Mouse (Mus musculus) midbrain, embryonic 14.5 days (tissue): ENCODE measurements around the gene Rab5if. TPM values are rescaled to one million over a fixed set of nuclear protein-coding genes. Genes with fewer than 3 reads are reported as not detected.
"Not testable (repeated sequence)": the region's sequence is repeated elsewhere in the genome, so short reads cannot be mapped to it uniquely, and the experiment has no call there.

Source experiments
- ATAC-seq: fragments of 200-750 bp; cut with Nextera tagmentation; 2 replicates; pipeline ENCODE4 v1.8.0; 2017; ENCODE audit warnings: moderate number of reproducible peaks, moderate library complexity; ENCODE audit not compliant: low FRiP score, low TSS enrichment
- DNase-seq: peaks from one replicate; pipeline ENCODE4 v3.0.0-alpha.2; 2015
- H3K27ac ChIP-seq: fragments of 300-500 bp; sonication (generic); replicated peaks from 2 replicates; pipeline ENCODE4 v1.5.1; 2014; ENCODE audit warnings: mild to moderate bottlenecking, low read depth, low read length, moderate library complexity
- H3K27me3 ChIP-seq: fragments of 300-500 bp; sonication (generic); 2 replicates; pipeline ENCODE4 v1.6.1; 2014; ENCODE audit warnings: low read length, control low read depth, mixed read lengths; ENCODE audit not compliant: control insufficient read depth, insufficient read depth
- H3K36me3 ChIP-seq: fragments of 300-500 bp; sonication (generic); 2 replicates; pipeline ENCODE4 v1.6.1; 2014; ENCODE audit warnings: low read length, control low read depth; ENCODE audit not compliant: control insufficient read depth, insufficient read depth
- H3K4me1 ChIP-seq: fragments of 300-500 bp; sonication (generic); 2 replicates; pipeline ENCODE4 v1.6.1; 2014; ENCODE audit warnings: mild to moderate bottlenecking, antibody characterized with exemption, low read length, control low read depth; ENCODE audit not compliant: control insufficient read depth, insufficient read depth
- H3K4me2 ChIP-seq: fragments of 300-500 bp; sonication (generic); 2 replicates; pipeline ENCODE4 v1.6.1; 2014; ENCODE audit warnings: mild to moderate bottlenecking, low read length, moderate library complexity
- H3K4me3 ChIP-seq: fragments of 300-500 bp; sonication (generic); replicated peaks from 2 replicates; pipeline ENCODE4 v1.5.1; 2014; ENCODE audit warnings: low read depth, low read length
- H3K9ac ChIP-seq: fragments of 300-500 bp; sonication (generic); replicated peaks from 2 replicates; pipeline ENCODE4 v1.6.1; 2014; ENCODE audit warnings: mild to moderate bottlenecking, low read length, moderate library complexity
- H3K9me3 ChIP-seq: fragments of 300-500 bp; sonication (generic); 2 replicates; pipeline ENCODE4 v1.6.1; 2016; ENCODE audit warnings: low read length, control low read depth, mixed read lengths; ENCODE audit not compliant: control insufficient read depth
- WGBS: fragments of 180-500 bp; shearing (Covaris S2); extraction: QIAGEN DNeasy Blood & Tissue Kit; methylation state at CpG from one replicate; pipeline ENCODE4 v1.1.7; 2014; 5-methylcytosine and 5-hydroxymethylcytosine counted together
- polyA plus RNA-seq: library from polyadenylated mRNA; unstranded; fragments of >200 nt; fragmentation: Nextera tagmentation; extraction: Ambion mirVana; gene quantifications from 2 replicates; pipeline ENCODE4 v1.2.1, GENCODE M21; 2014

Rab5if gene
- polyA plus RNA-seq, 1 experiment from 2014 or later: 169 TPM

GRCm38 (mm10) chr2:156918562-156918961 lies 55.6 kb downstream of the Rab5if start:
- ATAC-seq: no peak
- Histone ChIP-seq H3K9me3 (no peaks in the 10 kb centered on the region), H3K4me1 (no peaks in the 10 kb centered on the region), H3K4me3 (no peak overlapping the region), H3K4me2 (no peak overlapping the region), H3K9ac (no peak overlapping the region), H3K36me3 (no peaks in the 10 kb centered on the region), H3K27ac (no peak overlapping the region), H3K27me3 (no peaks in the 10 kb centered on the region)
- DNase-seq: no peak
- WGBS: 69% methylated on average over 4 of the region's 4 CpGs

GRCm38 (mm10) chr2:156919191-156919590 lies 56.3 kb downstream of the Rab5if start:
- H3K36me3 ChIP-seq, DNase-seq, ATAC-seq, H3K4me1 ChIP-seq, H3K4me3 ChIP-seq, H3K27me3 ChIP-seq, H3K9ac ChIP-seq, H3K9me3 ChIP-seq, H3K27ac ChIP-seq, H3K4me2 ChIP-seq: not testable (repeated sequence)
- WGBS: 92% methylated on average over 11 of the region's 11 CpGs

GRCm38 (mm10) chr2:156919796-156920195 lies 56.9 kb downstream of the Rab5if start:
- Histone ChIP-seq H3K9ac (no peak overlapping the region), H3K36me3 (no peaks in the 10 kb centered on the region), H3K4me3 (no peak overlapping the region), H3K4me2 (no peak overlapping the region), H3K9me3 (no peaks in the 10 kb centered on the region), H3K27ac (no peak overlapping the region), H3K27me3 (no peaks in the 10 kb centered on the region), H3K4me1 (no peaks in the 10 kb centered on the region)
- DNase-seq: no peak
- 61% methylated on average over 2 of the region's 2 CpGs for WGBS
- no peak for ATAC-seq

- H3K9ac ChIP-seq: no peak overlapping the region
- H3K4me2 ChIP-seq: no peak overlapping the region
- no peak overlapping the region for H3K27ac ChIP-seq
- H3K4me3 ChIP-seq: no peak overlapping the region
- no peaks in the 10 kb centered on the region for H3K4me1 ChIP-seq
- ATAC-seq (no peak), DNase-seq (no peak)
- no peaks in the 10 kb centered on the region for H3K27me3 ChIP-seq
- WGBS: 87% methylated on average over 5 of the region's 5 CpGs
- H3K36me3 ChIP-seq: peaks cover 9% of the 10 kb centered on the region; the same call in 1 of the 2 replicates
- H3K9me3 ChIP-seq: no peaks in the 10 kb centered on the region
These were observed 60.1 kb downstream of the Rab5if start for GRCm38 (mm10) chr2:156923057-156923456.

Other genes with a start within 250 kb of the Rab5if start
- gene Dlgap4, start 249.4 kb upstream of the Rab5if start, polyA plus RNA-seq: 272 and 276 TPM in 2 replicates
- 22.5 and 33.0 TPM in 2 replicates for gene Myl9, start 87.7 kb upstream of the Rab5if start, polyA plus RNA-seq
- gene Tgif2, start 23.1 kb upstream of the Rab5if start, polyA plus RNA-seq: 19.3 and 25.8 TPM in 2 replicates
- gene 4930518I15Rik, start 5.2 kb upstream of the Rab5if start, polyA plus RNA-seq: 5.4 and 7.0 TPM in 2 replicates
- 0.22 TPM in 1 of 2 replicates, not detected in the other for gene Sla2, start 24.1 kb downstream of the Rab5if start, polyA plus RNA-seq
- gene Ndrg3, start 128.9 kb downstream of the Rab5if start, polyA plus RNA-seq: 99.3 and 105 TPM in 2 replicates
- 7.6 and 13.7 TPM in 2 replicates for gene Dsn1, start 144.0 kb downstream of the Rab5if start, polyA plus RNA-seq
- 12.0 and 13.1 TPM in 2 replicates for gene Soga1, start 216.1 kb downstream of the Rab5if start, polyA plus RNA-seq
- gene Tldc2, start 223.9 kb downstream of the Rab5if start, polyA plus RNA-seq: not detected in 2 replicates